Mouse (Mus musculus): ENCODE data around the gene Dennd1a. TPM values are rescaled to one million over a fixed set of nuclear protein-coding genes. Genes with fewer than 3 reads are reported as not detected.

Gene Dennd1a
- total RNA-seq, 2 experiments from 2014 or later, result 29.9 to 35.4 TPM

GRCm38 (mm10) chr2:38061474-38061873 lies 225.7 kb downstream of the Dennd1a start:
- no peak for DNase-seq (ENCODE audit: low spot score in 2 of 2)

DNA sequence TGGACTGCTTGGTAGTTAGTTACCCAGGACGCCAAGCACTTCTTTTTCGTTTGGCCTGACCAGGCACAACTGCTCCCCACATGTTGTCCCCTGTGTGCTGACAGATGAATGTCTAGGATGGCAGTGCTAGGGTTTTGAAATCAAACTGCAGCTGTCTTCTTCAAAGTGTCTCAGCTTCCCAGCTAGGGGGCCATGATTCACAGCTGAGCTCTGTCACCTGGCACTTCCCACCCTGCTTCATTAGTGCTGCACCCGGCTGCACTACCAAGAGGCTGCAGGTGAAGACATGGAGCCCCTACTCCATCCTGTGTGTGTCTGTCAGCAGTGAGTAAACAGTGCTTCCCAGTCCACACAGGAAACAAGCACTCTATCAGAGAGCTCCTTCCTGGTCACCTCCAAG lies 234.8 kb downstream of the Dennd1a start:
- DNase-seq (ENCODE audit: low spot score in 2 of 2), result no peak

- no peak for DNase-seq (ENCODE audit: low spot score in 2 of 2)
Observed at GRCm38 (mm10) chr2:38051485-38052085, 235.6 kb downstream of the Dennd1a start.

DNA sequence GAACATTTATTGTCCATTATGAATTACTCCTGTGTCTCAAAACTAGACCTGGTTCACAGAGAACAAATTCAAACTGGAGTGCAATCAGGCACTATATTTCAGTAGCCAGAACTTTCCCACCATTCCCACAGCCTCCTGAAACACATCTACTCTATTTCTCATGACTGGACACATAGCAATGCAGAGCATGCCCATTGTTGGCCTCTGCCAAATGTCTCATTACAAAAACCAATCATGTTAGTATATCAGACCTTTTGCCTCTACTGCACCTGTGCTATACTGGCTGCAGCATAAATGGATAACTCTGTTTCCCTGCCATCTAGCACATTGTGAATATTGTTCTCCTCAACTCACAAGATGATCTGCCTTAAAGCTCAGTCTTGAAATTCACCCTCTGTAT lies 238.2 kb downstream of the Dennd1a start:
- DNase-seq (ENCODE audit: low spot score in 2 of 2), result no peak

DNA sequence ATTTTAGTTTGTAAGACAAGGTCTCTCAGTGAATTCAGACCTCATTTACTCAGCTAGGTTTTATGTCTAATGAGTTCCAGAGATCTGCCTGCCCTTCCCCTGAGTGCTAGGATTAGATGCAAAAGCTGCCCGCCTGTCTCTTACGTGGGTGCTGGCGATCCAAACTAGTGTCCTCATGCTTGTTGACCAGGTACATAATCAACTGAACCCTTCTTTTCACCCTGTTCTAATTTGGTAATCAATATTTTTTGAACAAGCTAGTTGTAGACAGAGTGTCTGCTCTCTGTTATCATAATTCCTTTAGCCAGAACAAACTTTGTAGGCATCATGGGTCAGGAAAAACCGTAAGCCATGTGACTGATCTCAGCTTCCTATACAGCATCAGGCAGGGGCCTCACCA lies 241.9 kb downstream of the Dennd1a start:
- DNase-seq (ENCODE audit: low spot score in 2 of 2), result no peak

DNA sequence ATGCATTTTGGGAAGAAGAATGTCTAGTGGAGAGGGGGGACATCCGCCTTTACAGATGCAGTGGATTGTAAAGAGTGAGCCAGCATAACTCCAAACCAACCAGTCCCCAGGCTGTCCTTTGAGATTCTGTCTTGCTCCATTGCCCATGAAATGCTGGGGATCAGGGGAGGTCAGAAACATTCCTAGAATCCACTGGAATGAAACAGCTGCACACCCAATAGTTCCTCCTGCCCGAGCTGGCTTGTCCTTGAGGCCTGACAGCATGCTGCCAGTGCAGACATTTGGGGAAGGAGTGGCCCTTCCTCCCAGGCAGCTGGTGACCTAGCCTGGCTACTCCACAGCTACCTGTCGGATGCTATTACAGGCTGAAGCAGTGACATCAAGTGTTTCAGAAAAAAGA lies 246.3 kb downstream of the Dennd1a start:
- DNase-seq (ENCODE audit: low spot score in 2 of 2), result no peak

- DNase-seq (ENCODE audit: low spot score in 2 of 2), result no peak
Observed at GRCm38 (mm10) chr2:38039621-38040020, 247.6 kb downstream of the Dennd1a start.

GRCm38 (mm10) chr2:38028317-38028716 lies 258.9 kb downstream of the Dennd1a start:
- no peak for DNase-seq (ENCODE audit: low spot score in 2 of 2)

- no peak for DNase-seq (ENCODE audit: low spot score in 2 of 2)
Observed at GRCm38 (mm10) chr2:38025615-38026014, 261.6 kb downstream of the Dennd1a start.

DNA sequence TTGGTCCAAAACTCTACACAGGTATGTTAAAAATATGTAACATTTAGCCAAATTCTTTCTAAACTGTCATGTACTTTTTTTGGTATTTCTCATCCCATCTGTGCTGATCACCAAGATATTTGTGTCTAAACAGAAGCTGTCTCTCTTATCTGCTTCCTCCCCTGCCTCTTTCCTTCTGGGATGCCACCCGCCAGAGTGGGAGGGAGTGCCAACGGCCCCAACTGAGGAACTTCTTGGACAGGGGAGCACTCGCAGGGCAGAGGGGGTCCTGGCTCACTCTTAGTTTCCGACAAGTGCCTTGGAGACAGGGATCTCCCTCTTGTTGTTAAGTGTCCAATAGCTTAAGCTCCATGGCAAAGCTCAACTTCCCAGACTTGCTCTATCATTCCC lies 263.5 kb downstream of the Dennd1a start:
- no peak for DNase-seq (ENCODE audit: low spot score in 2 of 2)

GRCm38 (mm10) chr2:38023054-38023740 lies 264.0 kb downstream of the Dennd1a start:
- no peak for DNase-seq (ENCODE audit: low spot score in 2 of 2)

GRCm38 (mm10) chr2:38021166-38021565 lies 266.0 kb downstream of the Dennd1a start:
- no peak for DNase-seq (ENCODE audit: low spot score in 2 of 2)

DNA sequence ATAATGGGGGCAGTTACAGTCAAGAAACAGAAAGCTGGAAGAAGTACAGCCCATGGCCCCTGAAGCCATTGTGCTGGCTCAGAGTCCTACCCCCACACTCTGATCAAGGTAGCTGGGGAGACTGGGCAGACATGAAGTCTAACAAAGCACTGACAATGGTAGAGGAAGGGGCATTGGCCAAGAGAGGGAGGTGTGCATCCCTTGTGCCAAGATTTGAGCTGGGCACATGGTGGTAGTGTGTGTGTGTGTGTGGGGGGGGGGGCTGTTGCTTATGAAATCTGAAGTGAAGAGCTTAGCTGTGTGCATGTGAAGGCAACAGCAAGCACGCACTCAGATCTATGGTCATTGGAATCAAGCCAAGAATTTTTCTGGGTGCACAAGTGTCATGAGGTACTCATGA lies 272.5 kb downstream of the Dennd1a start:
- DNase-seq (ENCODE audit: low spot score in 2 of 2), result no peak

DNA sequence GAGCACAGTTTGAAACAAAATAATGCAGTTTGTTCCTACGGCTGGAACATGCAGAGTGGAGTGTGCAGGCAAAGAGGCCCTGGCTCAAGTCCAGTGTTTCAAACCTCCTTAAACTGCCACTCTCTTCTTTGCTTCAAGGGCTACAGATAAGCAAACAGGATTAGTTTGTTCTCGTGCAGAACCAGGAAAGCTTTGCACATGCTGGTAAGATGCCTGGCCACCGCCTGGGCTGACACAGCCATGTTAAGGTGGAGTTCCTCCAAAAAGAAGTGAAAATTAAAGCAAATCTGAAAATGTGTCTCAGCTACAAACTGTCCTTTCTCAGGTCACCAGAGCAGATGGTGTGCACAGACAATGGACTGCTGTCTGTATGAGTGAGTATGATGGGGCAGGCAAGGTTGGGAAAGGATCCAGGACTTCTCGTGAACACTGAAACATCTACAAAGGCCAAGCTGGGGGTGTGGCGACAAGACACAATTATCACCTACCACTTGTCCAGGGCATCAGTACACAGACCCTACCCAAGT lies 273.3 kb downstream of the Dennd1a start:
- DNase-seq (ENCODE audit: low spot score in 2 of 2), result no peak

DNA sequence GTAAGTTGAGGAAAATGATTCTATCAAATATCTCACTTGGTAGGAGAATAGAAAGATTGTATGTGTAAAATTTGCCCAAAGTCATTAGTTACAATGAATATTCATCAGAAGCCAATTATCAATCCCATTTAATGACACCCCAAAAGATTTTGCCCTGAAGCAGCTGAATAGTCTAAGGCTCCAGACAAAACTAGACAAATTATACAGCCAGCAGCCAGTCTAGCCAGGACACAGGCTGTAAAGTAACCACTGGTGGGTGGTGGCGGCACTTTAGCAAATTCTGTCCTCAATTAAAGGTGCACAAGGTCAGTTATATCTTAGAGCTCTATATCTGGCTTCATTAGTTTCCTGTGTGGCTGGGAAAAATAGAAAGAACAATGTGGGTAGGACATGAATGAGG lies 280.0 kb downstream of the Dennd1a start:
- no peak for DNase-seq (ENCODE audit: low spot score in 2 of 2)

DNA sequence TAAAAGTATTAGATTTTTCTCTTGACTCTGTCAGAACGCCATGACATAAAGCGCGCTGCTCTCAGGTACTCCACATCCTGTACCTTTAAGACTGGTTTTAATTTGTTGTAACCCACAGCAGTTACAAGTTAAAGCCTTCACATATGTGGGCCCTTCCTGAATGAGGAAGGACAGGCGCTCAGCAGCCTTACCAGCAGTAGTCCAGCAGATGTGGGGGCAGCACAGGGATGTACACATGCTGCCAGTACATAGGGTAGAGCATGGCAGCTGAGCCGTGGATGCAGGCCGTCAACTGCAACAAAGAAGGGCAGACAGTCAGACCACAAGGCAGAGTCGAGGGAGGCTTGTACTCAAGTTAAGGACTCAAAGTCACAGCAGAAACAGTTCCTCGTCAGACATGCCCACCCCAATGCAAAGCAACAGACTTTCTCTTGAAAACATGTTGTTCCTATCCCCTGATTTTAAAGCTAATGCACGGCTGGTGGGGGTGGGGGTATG lies 284.0 kb downstream of the Dennd1a start:
- no peak for DNase-seq (ENCODE audit: low spot score in 2 of 2)

- no peak for DNase-seq (ENCODE audit: low spot score in 2 of 2)
Observed at GRCm38 (mm10) chr2:38001004-38001403, 286.2 kb downstream of the Dennd1a start.

DNA sequence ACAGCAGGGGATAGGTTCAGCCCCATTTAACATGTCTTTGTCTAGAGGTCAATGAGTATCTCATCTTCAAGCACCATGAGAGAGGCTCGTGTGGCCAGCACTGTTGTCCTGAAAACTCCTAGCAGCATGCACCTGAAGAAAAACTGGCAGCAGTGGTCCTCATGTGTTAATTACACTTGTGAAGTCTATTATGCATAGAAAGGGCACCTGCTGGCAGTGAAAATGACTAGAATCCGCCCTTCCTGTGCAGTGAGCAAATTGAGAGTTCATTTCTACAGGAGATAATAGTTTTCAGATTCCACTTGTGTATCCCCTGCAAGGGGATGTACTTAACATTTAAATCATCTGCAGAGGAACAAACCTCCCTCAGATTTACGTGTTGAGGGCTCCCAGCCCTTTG lies 289.2 kb downstream of the Dennd1a start:
- no peak for DNase-seq (ENCODE audit: low spot score in 2 of 2)

DNA sequence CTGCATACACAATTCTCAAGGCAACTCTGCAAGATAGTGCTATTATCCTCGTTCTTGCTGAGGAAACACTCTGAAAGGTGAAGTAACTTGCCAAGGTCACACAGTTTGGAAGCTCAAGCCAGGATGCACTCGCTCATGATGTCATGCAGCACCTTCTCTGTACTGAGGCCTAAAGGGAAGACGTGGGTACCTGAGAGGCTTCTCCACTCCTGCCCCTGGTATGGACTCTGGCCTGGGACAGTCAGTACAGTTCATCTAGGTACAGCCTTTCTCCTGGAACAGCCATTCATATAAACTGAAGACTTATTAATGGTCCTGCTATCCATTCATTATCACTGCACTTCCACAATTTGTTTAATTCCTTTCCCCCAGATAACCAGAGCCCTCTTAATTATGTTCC lies 298.1 kb downstream of the Dennd1a start:
- DNase-seq (ENCODE audit: low spot score in 2 of 2), result no peak

DNA sequence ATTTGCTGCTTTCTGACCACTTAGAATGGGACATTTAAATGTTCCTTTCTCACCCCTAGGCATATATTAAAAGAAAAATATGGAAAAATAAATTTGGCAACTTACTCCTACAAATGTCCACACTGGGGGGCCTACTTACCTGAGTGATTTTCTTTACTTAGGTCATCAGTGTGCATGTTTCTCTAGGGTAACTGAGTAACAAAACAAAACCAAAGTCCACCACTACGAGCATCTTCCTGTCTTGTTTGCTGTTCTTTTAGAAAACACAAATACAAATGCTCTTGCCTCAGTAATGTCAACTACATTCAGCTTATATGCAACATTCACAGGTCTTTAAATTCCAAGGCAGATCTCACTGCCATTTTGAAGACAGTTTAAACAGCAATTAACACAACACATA lies 298.9 kb downstream of the Dennd1a start:
- no peak for DNase-seq (ENCODE audit: low spot score in 2 of 2)

GRCm38 (mm10) chr2:37985690-37986222 lies 301.4 kb downstream of the Dennd1a start:
- DNase-seq (ENCODE audit: low spot score in 2 of 2), result no peak

- no peak for DNase-seq (ENCODE audit: low spot score in 2 of 2)
Observed at GRCm38 (mm10) chr2:37982714-37983113, 304.5 kb downstream of the Dennd1a start.

Measured in adrenal gland, postnatal 4 days (tissue).